Mouse (Mus musculus): ENCODE results near the gene Smyd5. TPM values are rescaled to one million over a fixed set of nuclear protein-coding genes. Genes with fewer than 3 reads are reported as not detected.
"Not testable (repeated sequence)": the region's sequence is repeated elsewhere in the genome, so short reads cannot be mapped to it uniquely, and the experiment has no call there.

Gene Smyd5
- polyA plus RNA-seq, 1 experiment from 2014 or later: 79.1 TPM

- Histone ChIP-seq H3K4me2 (no peak overlapping the region), H3K27me3 (0 out of 2 replicates have a peak, but pooled peaks cover 12% of the 10 kb centered on the region), H3K4me3 (no peak overlapping the region), H3K9me3 (no peaks in the 10 kb centered on the region), H3K27ac (replicated peaks) (no peak overlapping the region), H3K36me3 (no peaks in the 10 kb centered on the region), H3K4me1 (replicated peaks) (no peaks in the 10 kb centered on the region), H3K9ac (no peak overlapping the region)
- WGBS: 88% methylated on average over 2 of the region's 2 CpGs
- ATAC-seq (ENCODE audit: low FRiP score, low read depth): no peak
Measured at GRCm38 (mm10) chr6:85419150-85419549, 12.6 kb upstream of the Smyd5 start.

DNA sequence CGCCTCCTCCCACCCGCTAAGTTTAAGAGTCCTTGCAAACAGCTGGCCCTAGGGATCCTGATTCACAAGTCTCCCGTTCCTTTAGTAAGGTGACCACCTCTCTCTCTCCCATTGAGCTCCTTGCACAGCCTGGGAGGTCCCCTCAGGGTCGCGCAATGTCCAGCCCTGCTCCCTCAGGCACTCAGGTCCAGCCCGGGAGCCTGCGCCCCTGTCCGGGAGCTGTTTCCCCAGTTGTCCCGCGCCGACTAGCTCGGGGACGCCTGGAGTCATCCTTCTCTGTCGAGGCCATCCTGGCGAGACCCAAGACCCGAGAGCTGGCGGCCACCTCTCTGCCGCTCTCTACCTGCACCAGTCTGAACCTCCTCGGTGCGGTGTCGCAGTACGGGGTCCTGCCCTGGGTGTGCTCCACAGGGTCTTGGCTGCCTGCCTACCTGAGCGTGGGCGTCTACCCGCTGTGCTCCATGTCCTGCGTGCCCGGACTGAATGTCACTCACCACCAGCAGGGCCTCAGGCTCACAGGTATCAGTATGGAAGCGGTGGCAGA lies 7.9 kb upstream of the Smyd5 start, which contains the start of gene Noto:
Gene Noto (plus strand): TSS at position 51 of the 544 bp plus-strand sequence.
- Histone ChIP-seq H3K27ac (replicated peaks) (no peak within 1 kb of the TSS), H3K4me2 (no peak within 1 kb of the TSS), H3K36me3 (no peaks in the 10 kb centered on the region), H3K27me3 (0 out of 2 replicates have a peak, but pooled peaks cover 15% of the 10 kb centered on the region), H3K9me3 (no peaks in the 10 kb centered on the region), H3K4me3 (no peak within 1 kb of the TSS), H3K9ac (no peak within 1 kb of the TSS), H3K4me1 (replicated peaks) (no peaks in the 10 kb centered on the region)
- WGBS: 11% methylated on average over 28 of the region's 28 CpGs
- no peak for ATAC-seq (ENCODE audit: low FRiP score, low read depth)

GRCm38 (mm10) chr6:85431274-85431841 lies 431 bp upstream of the Smyd5 start:
- ATAC-seq (ENCODE audit: low FRiP score, low read depth): peak; percentile 71
- Histone ChIP-seq H3K9ac (peak overlapping the region; percentile 68), H3K4me1 (replicated peaks) (peaks cover 18% of the 10 kb centered on the region), H3K9me3 (no peaks in the 10 kb centered on the region), H3K27ac (replicated peaks) (no peak overlapping the region), H3K4me2 (peak overlapping the region; percentile 87), H3K27me3 (no peaks in the 10 kb centered on the region), H3K36me3 (no peaks in the 10 kb centered on the region), H3K4me3 (peak overlapping the region; percentile 96)
- WGBS: 47% methylated on average over 8 of the region's 8 CpGs

- H3K4me2 ChIP-seq: no peak overlapping the region
- H3K9me3 ChIP-seq: no peaks in the 10 kb centered on the region
- peaks cover 6% of the 10 kb centered on the region for H3K36me3 ChIP-seq
- no peak overlapping the region for H3K9ac ChIP-seq
- 81% methylated on average over 5 of the region's 5 CpGs for WGBS
- no peak overlapping the region for H3K4me3 ChIP-seq
- ATAC-seq (ENCODE audit: low FRiP score, low read depth): no peak
- H3K27ac ChIP-seq (replicated peaks): no peak overlapping the region
- peaks cover 18% of the 10 kb centered on the region for H3K4me1 ChIP-seq (replicated peaks)
- H3K27me3 ChIP-seq: no peaks in the 10 kb centered on the region
Measured at GRCm38 (mm10) chr6:85433865-85434264, 2.1 kb downstream of the Smyd5 start.

DNA sequence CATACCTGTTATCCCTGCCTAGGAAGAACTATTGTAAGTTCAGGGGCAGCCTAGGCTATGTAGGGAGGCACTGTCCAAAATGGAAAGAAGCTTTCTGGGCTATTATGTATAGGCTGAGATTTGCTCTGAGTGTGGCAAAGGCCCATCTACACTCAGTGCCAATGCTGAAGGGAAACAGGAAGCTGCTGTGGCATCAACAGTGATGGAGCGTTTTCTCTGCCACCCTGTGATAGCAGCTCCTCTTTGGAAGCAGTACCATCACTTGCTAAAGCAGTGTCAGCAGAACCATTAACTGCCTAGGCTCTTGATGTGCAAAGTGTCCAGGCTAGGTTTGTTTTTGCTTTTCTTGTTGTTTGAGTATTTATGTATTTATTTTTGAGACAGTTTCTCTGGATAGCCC lies 4.4 kb downstream of the Smyd5 start:
- Histone ChIP-seq H3K27ac (replicated peaks) (no peak overlapping the region), H3K9me3 (no peaks in the 10 kb centered on the region), H3K27me3 (no peaks in the 10 kb centered on the region), H3K36me3 (peaks cover 30% of the 10 kb centered on the region), H3K4me1 (replicated peaks) (peaks cover 18% of the 10 kb centered on the region), H3K4me3 (no peak overlapping the region), H3K4me2 (no peak overlapping the region), H3K9ac (no peak overlapping the region)
- no peak for ATAC-seq (ENCODE audit: low FRiP score, low read depth)
- 83% methylated on average over 1 of the region's 1 CpGs for WGBS

GRCm38 (mm10) chr6:85436631-85437030 lies 4.8 kb downstream of the Smyd5 start:
- peaks cover 34% of the 10 kb centered on the region for H3K36me3 ChIP-seq
- peaks cover 14% of the 10 kb centered on the region for H3K4me1 ChIP-seq (replicated peaks)
- WGBS: 91% methylated on average over 5 of the region's 6 CpGs
- H3K9ac ChIP-seq: no peak overlapping the region
- no peak overlapping the region for H3K27ac ChIP-seq (replicated peaks)
- no peaks in the 10 kb centered on the region for H3K27me3 ChIP-seq
- no peak overlapping the region for H3K4me3 ChIP-seq
- H3K4me2 ChIP-seq: no peak overlapping the region
- no peak for ATAC-seq (ENCODE audit: low FRiP score, low read depth)
- no peaks in the 10 kb centered on the region for H3K9me3 ChIP-seq

DNA sequence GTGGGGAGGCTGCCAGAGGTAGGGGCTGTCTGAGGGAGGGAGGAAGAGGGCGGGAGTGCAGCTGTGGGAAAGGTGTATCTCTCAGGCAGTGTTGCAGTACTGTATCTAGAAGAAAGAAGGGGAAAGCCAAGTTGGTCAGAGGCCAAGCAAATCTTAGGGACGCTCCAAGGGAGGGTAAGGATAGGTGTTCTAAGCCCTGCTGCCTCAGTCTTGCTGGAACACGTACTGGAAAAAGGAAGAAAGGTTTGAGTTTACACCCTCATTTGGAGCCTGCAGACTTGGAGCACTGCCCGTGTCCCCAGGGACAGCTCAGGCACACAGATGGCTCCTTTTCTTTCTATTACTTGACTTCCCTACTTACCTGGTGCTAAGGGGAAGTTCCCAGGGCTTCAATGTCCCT lies 9.4 kb downstream of the Smyd5 start:
- ATAC-seq (ENCODE audit: low FRiP score, low read depth): no peak
- Histone ChIP-seq H3K4me1 (replicated peaks) (no peaks in the 10 kb centered on the region), H3K4me2 (no peak overlapping the region), H3K4me3 (no peak overlapping the region), H3K36me3 (peaks cover 52% of the 10 kb centered on the region), H3K27me3 (no peaks in the 10 kb centered on the region), H3K9ac (no peak overlapping the region), H3K27ac (replicated peaks) (no peak overlapping the region), H3K9me3 (no peaks in the 10 kb centered on the region)
- WGBS: 96% methylated on average over 4 of the region's 4 CpGs

DNA sequence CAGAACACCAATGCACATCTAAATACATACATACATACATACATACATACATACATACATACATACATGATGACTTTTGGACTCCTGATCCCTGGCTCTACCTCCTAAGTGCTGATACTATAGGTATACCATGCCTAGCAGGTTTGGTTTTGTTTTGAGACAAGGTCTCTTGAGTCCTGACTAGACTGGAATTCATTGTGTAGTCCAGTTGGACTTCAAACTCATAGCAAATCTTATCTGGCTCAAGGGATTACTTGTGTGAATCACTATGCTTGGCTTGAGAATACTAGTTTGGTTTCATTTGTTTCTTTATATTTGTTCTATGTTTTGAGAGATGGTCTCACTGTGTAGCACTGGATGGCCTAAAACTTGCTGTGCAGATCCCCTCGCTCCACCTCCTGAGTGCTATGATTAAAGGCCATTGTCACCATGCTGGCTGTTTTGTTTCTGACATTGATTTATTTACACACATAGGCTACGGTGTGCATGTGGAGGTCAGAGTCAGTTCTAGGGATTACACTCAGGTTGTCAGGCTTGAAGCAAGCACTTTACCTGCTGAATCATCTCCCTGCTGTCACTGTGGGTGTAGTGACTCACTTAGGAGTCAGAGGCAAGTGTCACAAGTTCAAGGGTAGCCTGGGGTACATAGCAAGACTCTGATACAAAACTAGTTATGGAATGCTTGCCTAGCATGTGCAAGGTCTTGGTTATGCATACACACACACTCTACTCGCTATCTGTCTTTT lies 11.9 kb downstream of the Smyd5 start:
- no peak overlapping the region for H3K27ac ChIP-seq (replicated peaks)
- no peak overlapping the region for H3K4me2 ChIP-seq
- ATAC-seq (ENCODE audit: low FRiP score, low read depth): no peak
- H3K27me3 ChIP-seq: no peaks in the 10 kb centered on the region
- H3K36me3 ChIP-seq: peaks cover 48% of the 10 kb centered on the region; the same call in 1 of the 2 replicates
- WGBS: 80% methylated on average over 3 of the region's 3 CpGs
- H3K9ac ChIP-seq: no peak overlapping the region
- no peaks in the 10 kb centered on the region for H3K9me3 ChIP-seq
- no peak overlapping the region for H3K4me3 ChIP-seq
- H3K4me1 ChIP-seq (replicated peaks): no peaks in the 10 kb centered on the region

DNA sequence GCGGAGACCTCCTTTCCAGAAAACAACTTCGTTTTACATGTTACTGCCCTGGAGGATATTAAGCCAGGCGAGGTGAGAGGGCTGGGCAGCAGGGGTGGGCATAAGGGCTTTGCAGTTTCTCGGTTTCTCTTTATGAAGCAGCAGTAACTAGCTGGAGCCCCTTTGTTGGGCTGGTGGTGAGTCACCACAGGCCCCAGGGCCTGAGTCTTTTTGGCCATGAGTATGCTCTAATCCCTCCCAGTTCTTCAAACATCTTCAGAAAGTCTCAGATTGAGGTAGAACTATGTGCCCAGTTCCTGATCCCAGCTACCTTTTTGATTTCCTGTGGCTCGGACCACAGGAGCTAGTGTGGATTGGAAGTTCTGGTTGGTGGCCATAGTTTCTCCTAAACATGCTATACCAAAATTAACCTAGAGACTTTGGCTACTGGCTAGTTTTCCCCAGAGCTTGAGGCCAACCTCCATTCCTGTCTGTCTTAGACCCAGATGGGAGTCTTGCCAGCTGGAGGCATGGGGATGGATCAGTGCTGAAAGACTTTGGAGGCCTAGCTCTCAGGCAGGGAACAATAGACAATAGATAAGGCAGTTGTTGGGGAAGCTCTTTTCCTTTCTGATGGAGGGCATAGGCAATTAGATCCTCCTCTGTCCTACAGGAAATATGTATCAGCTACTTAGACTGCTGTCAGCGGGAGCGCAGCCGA lies 12.6 kb downstream of the Smyd5 start:
- H3K4me2 ChIP-seq: no peak overlapping the region
- H3K9ac ChIP-seq: no peak overlapping the region
- 92% methylated on average over 8 of the region's 8 CpGs for WGBS
- H3K27ac ChIP-seq (replicated peaks): no peak overlapping the region
- no peaks in the 10 kb centered on the region for H3K27me3 ChIP-seq
- H3K36me3 ChIP-seq: peaks cover 40% of the 10 kb centered on the region; the same call in 1 of the 2 replicates
- ATAC-seq (ENCODE audit: low FRiP score, low read depth): no peak
- H3K4me3 ChIP-seq: no peak overlapping the region
- no peaks in the 10 kb centered on the region for H3K9me3 ChIP-seq
- H3K4me1 ChIP-seq (replicated peaks): no peaks in the 10 kb centered on the region

- no peaks in the 10 kb centered on the region for H3K27me3 ChIP-seq
- H3K9ac ChIP-seq: no peak overlapping the region
- H3K4me2 ChIP-seq: no peak overlapping the region
- ATAC-seq (ENCODE audit: low FRiP score, low read depth): no peak
- 0 out of 2 replicates have a peak, but pooled peaks cover under 1% of the 10 kb centered on the region for H3K4me1 ChIP-seq (replicated peaks)
- peaks cover 32% of the 10 kb centered on the region; the same call in 1 of the 2 replicates for H3K36me3 ChIP-seq
- no peaks in the 10 kb centered on the region for H3K9me3 ChIP-seq
- no peak overlapping the region for H3K4me3 ChIP-seq
- 84% methylated on average over 5 of the region's 5 CpGs for WGBS
- H3K27ac ChIP-seq (replicated peaks): no peak overlapping the region
Measured at GRCm38 (mm10) chr6:85445286-85445685, 13.5 kb downstream of the Smyd5 start.

DNA sequence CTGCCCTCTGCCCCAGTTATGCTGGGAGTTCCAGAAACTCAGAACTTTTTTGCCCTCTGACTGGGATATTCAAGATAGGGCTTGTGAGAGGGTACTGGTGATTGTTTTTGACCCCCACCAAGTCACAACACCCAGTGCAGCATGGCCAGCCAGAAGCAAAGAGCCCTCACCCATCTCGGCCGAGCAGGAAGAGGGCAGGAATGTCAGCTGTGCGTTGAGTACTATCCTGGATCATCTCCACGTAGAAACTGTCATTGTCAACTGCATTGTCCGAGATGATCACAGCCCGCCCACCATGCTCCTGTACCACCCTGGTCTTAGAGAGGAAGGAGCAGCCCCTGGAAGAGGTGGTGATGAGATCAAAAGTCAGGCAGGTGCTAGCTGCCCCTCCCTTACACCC lies 15.6 kb downstream of the Smyd5 start:
- WGBS: 81% methylated on average over 6 of the region's 6 CpGs
- Histone ChIP-seq H3K4me2 (no peak overlapping the region), H3K36me3 (peaks cover 18% of the 10 kb centered on the region; the same call in 1 of the 2 replicates), H3K9ac (no peak overlapping the region), H3K27me3 (no peaks in the 10 kb centered on the region), H3K4me3 (no peak overlapping the region), H3K27ac (replicated peaks) (no peak overlapping the region), H3K4me1 (replicated peaks) (peaks cover 6% of the 10 kb centered on the region; the same call in 1 of the 2 replicates), H3K9me3 (no peaks in the 10 kb centered on the region)
- ATAC-seq (ENCODE audit: low FRiP score, low read depth): no peak

DNA sequence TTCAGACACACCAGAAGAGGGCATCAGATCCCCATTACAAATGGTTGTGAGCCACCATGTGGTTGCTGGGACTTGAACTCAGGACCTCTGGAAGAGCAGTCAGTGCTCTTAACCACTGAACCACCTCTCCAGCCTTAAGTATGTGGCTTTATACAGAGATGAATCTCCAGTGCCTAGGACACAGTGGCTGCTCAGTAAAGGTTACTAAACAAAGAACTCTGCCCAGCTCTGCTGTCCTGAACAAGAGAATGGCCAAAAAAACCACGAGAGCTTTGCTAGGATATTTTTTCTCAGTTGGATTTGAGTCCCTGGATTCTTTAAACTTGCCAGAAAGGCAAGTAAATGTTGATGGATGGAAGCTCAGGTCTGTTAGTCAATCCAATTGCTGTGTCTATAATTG lies 18.4 kb downstream of the Smyd5 start:
- 65% methylated on average over 1 of the region's 1 CpGs for WGBS

More for the DNA sequence above, 18.4 kb downstream of the Smyd5 start:
- Histone ChIP-seq H3K36me3 (peaks cover 11% of the 10 kb centered on the region; the same call in 1 of the 2 replicates), H3K4me2 (peak overlapping the region; percentile 97), H3K4me1 (replicated peaks) (peaks cover 32% of the 10 kb centered on the region)
- ATAC-seq (ENCODE audit: low FRiP score, low read depth); H3K9ac ChIP-seq; H3K9me3 ChIP-seq; H3K27me3 ChIP-seq; H3K27ac ChIP-seq (replicated peaks); H3K4me3 ChIP-seq: not testable (repeated sequence)
